Mouse (Mus musculus) cerebellum, postnatal 14 days (tissue): ENCODE measurements around the gene Aunip.
"Not testable (repeated sequence)": the region's sequence is repeated elsewhere in the genome, so short reads cannot be mapped to it uniquely, and the experiment has no call there.

Experiments
- DNase-seq, 2 experiments: peaks; one replicate each; pipeline ENCODE4 v3.0.0; 2021; ENCODE audit warnings: mixed read lengths in 2 of 2

Gene Aunip

GRCm38 (mm10) chr4:134485151-134485900, 25.5 kb upstream of the Aunip start:
- no peak for DNase-seq

GRCm38 (mm10) chr4:134488211-134488610, 22.6 kb upstream of the Aunip start:
- no peak for DNase-seq

GRCm38 (mm10) chr4:134489986-134490665, 20.7 kb upstream of the Aunip start:
- DNase-seq = no peak

DNA sequence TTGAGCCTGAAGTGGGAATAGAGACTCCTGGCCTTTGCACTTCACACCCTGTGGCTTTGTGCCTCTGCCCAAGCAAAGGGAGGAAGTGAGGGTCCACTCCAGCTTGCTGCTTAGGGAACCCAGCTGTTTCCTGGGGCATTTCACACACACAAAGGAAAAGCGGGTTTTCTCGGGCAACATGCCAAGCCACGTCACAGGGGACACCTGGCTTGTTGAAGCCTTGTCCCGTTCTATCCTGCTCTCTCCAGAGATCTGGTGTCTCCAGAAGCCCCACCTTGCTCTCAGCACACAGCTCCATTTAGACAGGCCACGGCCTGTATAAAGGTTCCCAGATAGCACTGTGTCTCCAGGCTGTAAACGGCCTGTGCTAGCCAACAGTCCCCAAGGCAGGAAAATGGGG, 19.1 kb upstream of the Aunip start:
- DNase-seq = no peak

GRCm38 (mm10) chr4:134494161-134494560, 16.6 kb upstream of the Aunip start:
- not testable (repeated sequence) for DNase-seq

GRCm38 (mm10) chr4:134494780-134495545, 15.8 kb upstream of the Aunip start:
- no peak for DNase-seq

GRCm38 (mm10) chr4:134495546-134495923, 15.3 kb upstream of the Aunip start:
- no peak for DNase-seq

GRCm38 (mm10) chr4:134496595-134497210, 14.1 kb upstream of the Aunip start, which contains the start of gene Paqr7:
TSS of gene Paqr7 (plus strand) at chr4:134496697.
- peak; percentile 58 to 72 for DNase-seq

DNA sequence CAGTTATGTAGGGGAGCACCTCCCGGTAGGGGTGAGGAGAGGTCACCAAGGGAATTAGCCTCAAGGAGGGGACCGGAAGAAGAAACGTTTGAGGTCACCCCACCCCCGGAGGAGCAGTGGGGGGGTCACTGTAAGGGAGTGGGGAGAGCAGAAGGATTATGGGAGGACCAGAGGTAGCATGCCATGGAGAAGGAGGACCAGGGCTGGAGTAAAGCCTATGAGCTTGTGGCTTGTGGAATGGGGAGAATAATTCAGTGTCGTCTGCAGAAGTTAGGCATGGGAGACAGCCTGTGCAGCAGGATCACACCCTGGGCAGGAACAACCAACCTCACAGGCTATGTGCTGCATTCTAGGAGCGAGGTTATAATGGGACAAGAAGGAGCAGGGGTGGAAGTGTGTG, 13.6 kb upstream of the Aunip start:
- no peak for DNase-seq

DNA sequence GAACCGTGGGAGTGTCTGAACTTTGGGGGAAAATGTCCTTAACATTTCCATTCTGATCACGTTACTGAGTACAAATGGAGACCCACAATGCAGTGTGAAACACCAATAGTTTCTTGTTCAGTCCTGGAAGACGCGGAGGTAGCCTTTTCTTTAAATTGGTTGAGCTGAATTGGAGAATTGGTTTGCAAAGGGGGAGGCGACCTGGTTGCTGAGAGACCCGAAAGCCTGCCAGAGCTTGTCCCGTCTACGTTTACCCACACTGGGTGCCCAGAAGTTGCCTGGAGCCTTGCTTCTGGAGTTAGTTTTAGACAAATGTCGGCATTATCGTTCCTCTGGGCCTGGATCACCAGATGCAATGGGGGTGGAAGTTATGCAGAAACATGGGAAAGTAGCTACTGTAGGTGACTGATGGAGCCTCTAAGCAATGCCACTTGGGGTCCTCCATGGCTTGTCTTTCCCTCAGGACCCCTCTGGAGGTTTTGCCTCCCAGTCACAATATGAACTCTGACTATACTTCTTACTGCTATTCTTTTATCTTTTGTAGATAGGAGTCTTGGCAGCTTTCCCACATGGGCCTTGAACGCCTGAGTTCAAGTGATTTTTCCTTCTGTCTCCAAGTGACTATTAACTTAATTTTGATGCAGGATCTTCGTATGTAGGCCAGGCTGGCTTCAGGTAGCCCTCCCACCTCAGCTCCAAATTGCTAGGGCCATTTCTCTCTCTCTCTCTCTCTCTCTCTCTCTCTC, 12.6 kb upstream of the Aunip start:
- no peak for DNase-seq

- DNase-seq = not testable (repeated sequence)
Observed at GRCm38 (mm10) chr4:134498983-134499382, 11.8 kb upstream of the Aunip start.

- no peak for DNase-seq
Observed at GRCm38 (mm10) chr4:134501095-134501494, 9.7 kb upstream of the Aunip start.

GRCm38 (mm10) chr4:134503686-134504357, 7.0 kb upstream of the Aunip start:
- DNase-seq = no peak

DNA sequence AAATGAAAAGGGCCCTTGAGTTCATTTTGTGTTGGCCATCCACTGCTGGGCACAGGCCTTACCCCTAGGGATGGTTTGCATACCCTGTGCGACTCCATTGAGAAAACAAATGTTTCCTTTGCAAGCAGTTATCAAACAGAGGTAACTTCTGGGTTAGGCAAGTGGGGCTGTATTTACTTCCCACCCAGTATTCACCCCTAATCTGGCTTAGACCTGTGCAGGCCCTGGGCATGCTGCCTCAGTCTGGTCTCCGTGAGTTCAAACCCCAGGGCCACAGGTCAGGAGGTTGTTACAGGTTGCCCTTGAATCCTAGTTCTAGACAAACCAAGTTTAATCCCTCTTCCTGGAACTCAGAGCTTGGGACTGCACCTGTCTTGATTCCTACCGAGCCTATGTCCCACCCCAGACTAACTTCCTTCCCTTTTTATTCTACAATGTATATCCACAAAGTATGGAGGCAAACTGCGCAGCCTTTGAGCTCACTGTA, 5.5 kb upstream of the Aunip start:
- DNase-seq = no peak

GRCm38 (mm10) chr4:134505966-134506594, 4.7 kb upstream of the Aunip start:
- DNase-seq = no peak

- no peak for DNase-seq
Observed at GRCm38 (mm10) chr4:134506713-134507112, 4.1 kb upstream of the Aunip start.

DNA sequence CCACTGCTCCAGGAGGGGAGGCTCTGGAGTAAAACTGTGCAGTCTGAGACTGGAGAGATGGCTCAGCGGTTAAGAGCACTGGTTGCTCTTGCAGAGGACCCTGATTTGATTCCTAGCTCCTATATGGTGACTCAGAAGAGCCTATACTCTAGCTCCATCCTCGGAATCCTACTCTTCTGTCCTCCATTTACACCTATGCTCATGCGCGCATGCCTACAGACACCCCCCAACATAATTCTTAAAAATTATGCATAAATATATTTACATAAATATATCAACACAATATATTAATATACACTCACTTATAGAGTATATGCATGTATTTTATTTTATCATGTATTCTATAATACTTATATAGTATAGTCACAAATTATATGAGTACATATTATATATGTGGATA, 403 bp upstream of the Aunip start:
- no peak for DNase-seq

DNA sequence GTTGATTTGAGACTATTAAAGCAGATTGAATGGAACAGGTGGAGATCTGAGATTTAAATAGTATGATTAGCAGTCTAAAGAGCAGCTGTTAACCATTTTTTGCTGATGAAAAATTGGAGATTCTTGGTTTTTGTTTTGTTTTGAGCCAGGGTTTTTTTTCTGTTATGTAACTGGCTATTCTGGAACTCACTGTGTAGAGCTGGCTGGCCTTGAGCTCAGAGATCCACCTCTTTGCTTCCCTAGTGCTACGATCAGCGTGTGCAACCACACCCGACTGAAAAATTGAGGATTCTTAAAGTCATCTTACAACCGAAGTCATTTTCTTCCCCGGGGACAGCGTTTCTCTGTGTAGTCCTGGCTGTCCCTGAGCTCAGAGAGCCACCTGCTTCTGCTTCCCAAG, 931 bp downstream of the Aunip start:
- DNase-seq = no peak

DNA sequence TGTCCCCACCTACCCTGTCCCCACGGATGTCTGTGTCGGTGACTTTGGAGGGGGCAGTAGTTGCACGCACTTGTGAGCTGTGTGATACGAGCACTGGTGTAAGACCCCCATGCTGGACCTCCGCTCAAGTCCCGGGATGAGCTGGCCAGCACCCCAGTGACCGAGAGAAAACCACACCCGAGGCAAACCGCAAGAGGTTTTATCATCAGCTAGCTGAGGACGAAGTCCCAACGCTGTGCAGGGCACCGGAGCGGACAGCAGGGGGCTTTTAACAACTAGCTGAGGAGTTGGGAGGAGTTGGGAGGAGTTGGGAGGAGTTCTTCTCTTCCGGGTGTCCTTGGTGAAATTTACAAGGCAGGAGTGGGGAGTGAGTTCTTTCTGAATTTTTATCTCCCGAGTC, 2.0 kb downstream of the Aunip start:
- DNase-seq = no peak

- DNase-seq = no peak
Observed at GRCm38 (mm10) chr4:134514309-134514930, 3.6 kb downstream of the Aunip start.

DNA sequence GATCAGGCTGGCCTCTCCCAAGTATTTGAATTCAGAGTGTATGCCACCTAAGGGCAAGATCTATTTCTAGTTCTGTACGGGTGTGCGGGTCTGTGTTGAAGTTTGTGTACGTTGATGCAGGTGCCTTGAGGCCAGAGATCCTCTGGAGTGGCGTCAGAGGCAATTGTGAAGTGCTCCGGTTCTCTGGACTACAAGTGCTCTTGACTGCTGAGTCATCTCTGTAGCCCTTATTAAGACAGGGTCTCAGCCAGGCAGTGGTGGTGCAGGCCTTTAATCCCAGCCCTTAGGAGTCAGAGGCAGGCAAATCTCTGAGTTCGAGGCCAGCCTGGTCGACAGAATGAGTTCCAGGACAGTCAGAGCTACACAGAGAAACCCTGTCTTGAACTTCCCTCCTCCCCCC, 4.8 kb downstream of the Aunip start:
- DNase-seq = no peak
